Mouse (Mus musculus): ENCODE measurements around the gene Pom121.

DNA sequence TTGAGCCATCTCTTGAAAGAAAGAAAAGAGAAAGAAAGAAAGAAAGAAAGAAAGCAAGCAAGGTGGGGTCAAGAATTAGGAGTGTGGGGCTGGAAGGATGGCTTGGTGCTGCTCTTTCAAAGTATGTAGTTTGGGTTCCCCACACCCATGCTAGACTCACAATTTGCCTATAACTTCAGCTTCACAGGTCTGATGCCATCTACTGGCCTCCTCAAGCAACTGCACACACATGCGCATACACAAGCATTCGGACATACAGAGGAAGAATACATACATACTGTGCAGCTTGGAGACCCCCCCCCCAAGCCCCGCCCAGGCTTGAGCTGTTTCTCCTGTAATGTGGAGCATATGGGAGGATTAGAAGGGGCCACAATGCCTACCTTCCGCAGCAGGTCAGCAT is 39.5 kb upstream of the Pom121 start:
- TF ChIP-seq CTCF (IDR thresholded peaks at IDR 0.05; ENCODE audit: borderline replicate concordance, control insufficient read depth, extremely low read depth, insufficient read depth, low read length, poor library complexity) = no peak
- no peak for TF ChIP-seq POLR2A (IDR thresholded peaks at IDR 0.05; ENCODE audit: control insufficient read depth, extremely low read depth, insufficient read depth, low read length, poor library complexity)
